Mouse (Mus musculus) megakaryocyte, embryonic 14.5 days (primary cell): Measurements from ENCODE around the gene Cenph.

Experiments
- FLI1 ChIP-seq: IDR thresholded peaks from 2 replicates; pipeline ENCODE4 v1.6.1; 2012; ENCODE audit warnings: low read length, inconsistent platforms, mixed read lengths
- GATA1 ChIP-seq: IDR thresholded peaks from 3 replicates; pipeline ENCODE4 v1.6.1; 2012; ENCODE audit warnings: mixed read lengths, low read length, inconsistent platforms, borderline replicate concordance

DNA sequence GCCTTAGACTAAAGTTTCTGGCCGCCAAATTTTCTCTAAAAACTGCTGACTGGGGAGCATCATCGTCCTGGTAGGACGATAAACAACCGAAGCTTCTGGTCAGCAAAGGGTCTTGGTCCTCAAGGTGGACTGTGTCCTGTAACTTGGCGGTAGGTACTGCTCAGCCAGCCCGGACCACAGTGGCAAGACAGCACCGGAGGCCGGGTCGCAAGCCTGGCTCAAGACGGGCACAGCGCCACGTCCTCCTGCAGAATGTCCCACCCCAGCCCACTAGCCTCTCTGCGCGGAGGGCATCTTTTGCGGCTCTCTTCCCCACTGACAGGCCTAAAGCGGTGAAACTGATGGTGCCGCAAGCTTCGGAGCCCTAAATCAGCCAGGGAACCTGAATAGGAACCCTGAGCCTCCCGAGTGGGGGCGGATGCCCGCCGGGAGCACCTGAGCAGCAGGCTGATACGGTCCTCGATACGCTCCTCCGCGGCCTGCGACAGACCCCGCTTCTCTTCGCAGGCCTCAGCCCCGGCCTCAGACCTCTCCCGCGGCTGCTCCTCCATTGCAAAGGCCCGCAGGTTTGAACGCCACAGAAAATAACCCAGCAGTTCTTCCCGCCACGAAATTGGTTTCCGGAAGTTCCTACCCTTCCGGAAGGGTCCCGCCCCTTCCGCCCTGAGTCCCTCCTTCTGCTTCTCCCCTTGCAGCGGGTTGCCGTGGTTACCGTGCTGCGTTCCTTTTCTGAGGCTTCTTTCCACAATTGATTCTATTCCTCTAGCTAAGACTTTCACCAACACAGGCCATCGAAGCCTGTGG lies at the start of gene Cenph:
- no peak for TF ChIP-seq GATA1
- peak; percentile 99 for TF ChIP-seq FLI1
